Mouse (Mus musculus) inflammation-experienced regulatory T-cells (primary cell): ENCODE results near the gene Olfr656. TPM values are rescaled to one million over a fixed set of nuclear protein-coding genes. Genes with fewer than 3 reads are reported as not detected.

ENCODE experiments used
- polyA plus RNA-seq, 2 experiments: library from polyadenylated mRNA; unstranded; fragments of 100-300 nt; shearing (Covaris generic); gene quantifications; one replicate each; pipeline ENCODE4 v1.2.1; 2017

The Olfr656 gene
- polyA plus RNA-seq, result under 1 TPM in 1 of 2 experiments, not detected in 1; 0.09 TPM

DNA sequence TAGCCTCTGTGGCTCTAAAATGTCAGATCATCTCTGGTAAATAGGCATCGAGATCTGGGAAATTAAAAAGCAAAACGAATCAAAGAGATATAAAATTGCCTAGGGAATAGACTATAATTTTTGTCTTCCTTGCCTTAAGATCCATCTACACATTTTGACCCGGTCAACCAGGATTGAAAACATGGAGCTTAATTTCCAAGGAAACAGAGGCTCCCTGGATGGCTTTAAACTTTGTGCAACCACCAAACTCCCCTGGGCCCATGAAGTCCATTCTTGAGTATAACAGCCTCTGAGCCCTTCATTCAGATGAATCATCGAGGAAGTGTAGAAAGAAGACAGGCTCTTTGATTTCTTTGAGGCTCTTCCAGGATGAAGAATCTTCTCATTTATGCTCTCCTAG lies at the start of gene Olfr656:
Gene Olfr656 (plus strand): TSS at position 301 of the 400 bp plus-strand sequence.

DNA sequence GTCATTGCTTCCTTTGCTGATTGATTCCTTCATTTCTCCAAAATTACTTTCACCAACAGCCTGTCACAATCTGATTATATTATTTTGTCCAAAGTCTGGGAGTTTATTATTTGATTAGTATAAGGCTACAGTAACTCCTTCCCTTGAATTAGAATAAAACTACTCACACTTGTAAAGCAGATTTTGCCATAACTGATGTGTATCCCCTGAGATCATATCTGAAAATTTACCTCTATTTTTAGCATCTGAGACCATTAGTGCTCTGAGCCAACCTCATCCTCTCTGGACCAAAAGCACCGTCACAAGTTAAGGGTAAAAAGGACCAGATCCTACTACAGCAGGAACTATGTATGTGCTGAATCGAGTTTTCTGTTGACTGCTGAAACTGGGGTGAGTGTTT lies 36.7 kb upstream of the Olfr656 start, which contains the start of gene Olfr653:
Gene Olfr653 (plus strand): TSS at position 301 of the 400 bp plus-strand sequence.

DNA sequence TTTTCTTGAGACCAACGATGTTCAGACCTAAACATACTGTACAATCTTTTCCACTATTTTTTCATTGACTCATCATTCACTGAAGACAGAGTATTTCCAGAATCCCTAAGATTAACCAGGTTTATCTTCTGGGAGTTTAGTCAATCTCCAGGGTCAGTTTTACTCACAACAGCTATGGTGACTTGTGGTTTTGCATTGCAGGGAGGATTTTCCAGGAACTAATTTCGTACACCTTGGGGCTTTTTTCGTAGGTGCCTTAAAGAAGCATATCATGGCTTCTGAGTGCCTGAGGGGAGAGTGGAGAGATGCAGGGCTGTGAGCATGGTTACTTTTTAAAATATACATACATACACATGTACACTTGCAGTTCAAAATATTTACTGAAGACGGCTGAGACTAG lies 27.0 kb upstream of the Olfr656 start, which contains the start of gene Olfr654:
Gene Olfr654 (plus strand): TSS at position 301 of the 400 bp plus-strand sequence.

DNA sequence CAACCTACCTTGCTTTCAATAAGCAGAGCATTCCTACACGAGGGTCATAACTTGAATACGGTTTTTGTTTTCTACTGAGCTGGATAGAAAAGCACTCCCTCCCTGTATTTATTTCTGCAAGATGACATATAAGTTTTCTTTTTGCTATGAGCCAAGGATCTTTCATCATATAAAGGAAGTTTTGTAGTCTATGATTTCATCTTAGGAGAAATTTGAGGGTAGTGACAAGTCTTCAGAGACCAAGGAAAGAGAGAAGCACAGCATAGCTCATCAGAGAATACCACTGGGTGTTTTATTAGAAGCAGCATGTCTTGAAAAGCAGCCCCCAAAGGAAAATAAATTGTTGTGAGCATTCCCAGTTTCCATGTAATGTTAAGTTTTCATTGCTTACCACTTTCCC lies 12.1 kb upstream of the Olfr656 start, which contains the start of gene Olfr655:
Gene Olfr655 (minus strand): TSS at position 101 of the 400 bp plus-strand sequence.

DNA sequence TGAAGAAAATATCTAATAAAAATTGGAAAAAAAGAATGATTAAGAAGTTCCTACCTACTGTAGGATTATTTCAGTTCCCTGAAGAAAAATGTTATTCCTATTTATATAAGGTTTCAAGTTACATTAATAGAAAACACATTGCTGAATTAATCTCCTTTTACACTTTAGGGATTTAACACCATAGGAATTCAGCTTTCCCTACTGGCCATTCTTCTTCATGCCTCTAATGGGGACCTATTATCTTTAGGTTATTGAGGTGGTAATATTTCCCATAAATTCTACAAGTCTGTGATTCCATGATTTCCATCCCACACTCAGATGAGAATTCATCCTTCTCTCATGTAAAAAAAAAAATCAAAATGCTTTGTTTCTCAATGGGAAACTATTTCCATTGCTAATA lies 10.7 kb downstream of the Olfr656 start, which contains the start of gene Olfr657:
Gene Olfr657 (plus strand): TSS at position 301 of the 400 bp plus-strand sequence.

DNA sequence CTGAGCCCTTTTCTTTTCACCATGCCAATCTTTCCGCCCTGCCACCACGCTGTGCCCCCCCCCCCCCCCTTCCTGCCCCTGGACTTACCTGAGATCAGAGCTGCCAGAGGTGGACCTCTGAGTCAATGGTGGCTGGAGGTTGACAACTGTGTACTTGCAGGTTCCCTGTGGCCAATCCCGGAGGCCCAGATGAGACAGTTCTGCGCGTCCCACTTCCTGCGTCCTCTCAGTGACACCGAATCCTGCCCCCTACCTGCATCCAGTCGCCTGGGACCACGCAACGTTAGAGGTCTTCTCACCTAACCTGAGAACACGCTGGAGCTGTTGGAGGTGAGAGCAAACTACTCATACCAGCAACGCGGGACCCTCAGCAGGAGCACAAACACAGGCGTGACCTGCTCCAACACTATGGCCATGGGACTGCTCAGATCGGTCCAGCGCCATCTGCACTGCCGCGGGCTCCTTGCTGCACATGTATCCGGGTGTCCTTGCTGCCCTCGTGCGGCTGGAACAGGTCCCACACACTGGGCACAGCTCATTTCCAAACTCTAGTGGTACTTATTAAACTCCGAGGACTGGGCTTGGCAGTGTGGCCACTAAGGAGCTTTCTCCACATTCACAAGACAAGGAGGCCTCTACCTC lies 33.2 kb downstream of the Olfr656 start, which contains the start of gene Olfr658:
Gene Olfr658 (minus strand): TSS at position 465 of the 642 bp plus-strand sequence.

DNA sequence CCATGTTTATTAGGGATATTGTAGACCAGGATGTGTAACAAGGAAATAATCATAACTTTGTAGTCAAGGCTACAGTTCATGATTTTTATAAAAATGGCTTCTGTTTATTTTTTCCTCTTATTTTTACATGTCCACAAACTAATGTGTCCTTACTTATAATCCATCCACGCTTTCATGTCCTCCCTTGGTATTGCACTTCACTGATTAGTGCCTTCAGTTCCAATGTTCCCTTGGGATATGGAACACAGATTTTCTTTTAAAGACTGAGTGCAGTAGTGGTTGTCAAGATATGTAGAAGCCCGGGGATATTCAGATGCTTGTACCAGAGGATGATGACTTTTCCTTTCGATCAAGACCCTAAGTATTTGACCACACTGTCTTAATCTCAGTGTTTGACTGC lies 52.7 kb downstream of the Olfr656 start, which contains the start of gene Olfr659:
Gene Olfr659 (plus strand): TSS at position 301 of the 400 bp plus-strand sequence.

Other genes with a start within 250 kb of the Olfr656 start
- 1 to 10 TPM in 1 of 2 experiments, under 1 TPM in 1; 0.69 to 1.5 TPM for gene Trim30b, start 244.1 kb upstream of the Olfr656 start, polyA plus RNA-seq
- under 1 TPM; 0.60 to 0.82 TPM for gene Trim30c, start 213.1 kb upstream of the Olfr656 start, polyA plus RNA-seq
- gene Trim30a, start 148.8 kb upstream of the Olfr656 start, polyA plus RNA-seq, result 10 to 100 TPM; 52.1 to 52.3 TPM
- 10 to 100 TPM; 18.5 to 22.7 TPM for gene Trim30d, start 106.1 kb upstream of the Olfr656 start, polyA plus RNA-seq
- under 1 TPM in 1 of 2 experiments, not detected in 1; 0.64 TPM for gene Olfr651, start 63.8 kb upstream of the Olfr656 start, polyA plus RNA-seq
- 1 to 10 TPM in 1 of 2 experiments, under 1 TPM in 1; 0.14 to 1.6 TPM for gene Olfr652, start 53.1 kb upstream of the Olfr656 start, polyA plus RNA-seq
- gene Olfr653, start 36.6 kb upstream of the Olfr656 start, polyA plus RNA-seq, result under 1 TPM in 1 of 2 experiments, not detected in 1; 0.83 TPM
- not detected for gene Olfr654, start 26.9 kb upstream of the Olfr656 start, polyA plus RNA-seq
- under 1 TPM in 1 of 2 experiments, not detected in 1; 0.51 TPM for gene Olfr655, start 12.2 kb upstream of the Olfr656 start, polyA plus RNA-seq
- gene Olfr657, start 10.8 kb downstream of the Olfr656 start, polyA plus RNA-seq, result under 1 TPM in 1 of 2 experiments, not detected in 1; 0.59 TPM
- gene Olfr658, start 33.4 kb downstream of the Olfr656 start, polyA plus RNA-seq, result under 1 TPM in 1 of 2 experiments, not detected in 1; 0.18 TPM
- gene Olfr659, start 52.8 kb downstream of the Olfr656 start, polyA plus RNA-seq, result under 1 TPM; 0.12 to 0.47 TPM
- gene Olfr661, start 72.5 kb downstream of the Olfr656 start, polyA plus RNA-seq, result under 1 TPM; 0.07 to 0.59 TPM
- gene Usp17le, start 163.5 kb downstream of the Olfr656 start, polyA plus RNA-seq, result not detected
- gene Usp17lb, start 228.6 kb downstream of the Olfr656 start, polyA plus RNA-seq, result not detected
- under 1 TPM; 0.18 to 0.65 TPM for gene Usp17la, start 243.1 kb downstream of the Olfr656 start, polyA plus RNA-seq